Mouse (Mus musculus): ENCODE data around the gene Plppr3. TPM values are rescaled to one million over a fixed set of nuclear protein-coding genes. Genes with fewer than 3 reads are reported as not detected.
A peak's percentile ranks its signal among the peaks of the same experiment; 100 is the strongest.

Gene Plppr3
- polyA plus RNA-seq, 2 experiments: 3.0 to 7.0 TPM

DNA sequence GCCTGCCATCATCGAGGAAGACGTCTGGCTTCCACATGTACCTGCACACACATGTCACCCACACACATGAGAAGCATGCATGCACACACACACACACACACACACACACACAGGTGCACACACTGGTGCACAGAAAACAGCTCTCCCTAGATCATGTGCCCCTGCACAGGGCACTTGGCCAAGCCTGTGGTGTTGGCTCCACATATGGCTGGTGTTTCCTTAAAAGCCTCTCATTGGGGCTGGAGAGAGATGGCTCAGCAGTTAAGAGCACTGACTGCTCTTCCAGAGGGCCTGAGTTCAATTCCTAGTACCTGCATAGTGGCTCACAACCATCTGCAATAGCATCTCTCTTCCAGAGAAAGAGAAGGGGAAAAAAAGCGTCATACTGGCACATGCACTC lies 42.9 kb downstream of the Plppr3 start:
- Histone ChIP-seq H3K4me3 (ENCODE audit: insufficient read depth in 1 of 2, low read depth in 2 of 2, low read length in 2 of 2) (no peak overlapping the region), H3K9ac (replicated peaks) (no peak overlapping the region), H3K9me3 (ENCODE audit: control insufficient read depth, low read length) (no peaks in the 10 kb centered on the region), H3K36me3 (replicated peaks; ENCODE audit: control insufficient read depth, insufficient read depth, low read depth) (no peaks in the 10 kb centered on the region), H3K4me2 (ENCODE audit: low read depth) (no peak overlapping the region), H3K4me1 (replicated peaks; ENCODE audit: control insufficient read depth in 2 of 2, insufficient read depth in 2 of 2, low read length in 1 of 2) (no peaks in the 10 kb centered on the region), H3K27me3 (ENCODE audit: control insufficient read depth, insufficient read depth, low read length) (no peaks in the 10 kb centered on the region), H3K27ac (no peak overlapping the region)
- TF ChIP-seq CTCF (IDR thresholded peaks at IDR 0.05; ENCODE audit: low read depth): no peak
- ATAC-seq (ENCODE audit: insufficient read depth) (no peak), DNase-seq (ENCODE audit: low read depth in 3 of 3, low spot score in 3 of 3) (no peak)
- 64% methylated on average over 3 of the region's 3 CpGs for WGBS (ENCODE audit: insufficient replicate concordance)

DNA sequence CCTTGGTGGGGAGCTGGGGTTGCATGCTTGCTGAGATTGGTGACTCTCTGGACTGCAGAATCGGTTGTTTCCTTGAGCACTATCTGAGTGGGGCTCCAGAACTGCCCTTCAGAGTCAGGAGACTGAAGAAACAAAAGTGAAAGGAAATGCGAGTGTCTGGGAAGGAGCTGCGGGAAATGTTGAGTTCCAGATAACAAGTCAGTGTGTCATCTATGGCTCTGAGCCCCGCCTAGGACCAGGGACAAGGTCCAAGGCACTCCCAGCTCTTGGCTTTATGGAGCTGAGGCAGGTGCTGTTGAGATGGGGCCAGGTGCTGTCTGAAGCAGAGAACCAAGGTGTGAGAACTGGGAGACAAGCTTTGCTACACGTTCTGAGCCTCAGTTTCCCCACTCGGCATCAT lies 50.0 kb downstream of the Plppr3 start:
- DNase-seq (ENCODE audit: low read depth in 3 of 3, low spot score in 3 of 3) (no peak), ATAC-seq (ENCODE audit: insufficient read depth) (no peak)
- no peaks in the 10 kb centered on the region for H3K9me3 ChIP-seq (ENCODE audit: control insufficient read depth, low read length)
- peaks cover 0 to 3% of the 10 kb centered on the region in 2 experiments; a peak in 1 of 4 replicates for H3K4me1 ChIP-seq (replicated peaks; ENCODE audit: control insufficient read depth in 2 of 2, insufficient read depth in 2 of 2, low read length in 1 of 2)
- H3K36me3 ChIP-seq (replicated peaks; ENCODE audit: control insufficient read depth, insufficient read depth, low read depth): no peaks in the 10 kb centered on the region
- 17% methylated on average over 6 of the region's 6 CpGs for WGBS (ENCODE audit: insufficient replicate concordance)
- H3K4me3 ChIP-seq (ENCODE audit: insufficient read depth in 1 of 2, low read depth in 2 of 2, low read length in 2 of 2): no peak overlapping the region
- no peak for TF ChIP-seq CTCF (IDR thresholded peaks at IDR 0.05; ENCODE audit: low read depth)
- no peak for TF ChIP-seq EP300 (IDR thresholded peaks at IDR 0.05; ENCODE audit: low read depth)
- no peak overlapping the region for H3K27ac ChIP-seq
- no peak overlapping the region for H3K9ac ChIP-seq (replicated peaks)
- peak overlapping the region; percentile 15; the same call in 1 of the 2 replicates for H3K4me2 ChIP-seq (ENCODE audit: low read depth)
- no peaks in the 10 kb centered on the region for H3K27me3 ChIP-seq (ENCODE audit: control insufficient read depth, insufficient read depth, low read length)

DNA sequence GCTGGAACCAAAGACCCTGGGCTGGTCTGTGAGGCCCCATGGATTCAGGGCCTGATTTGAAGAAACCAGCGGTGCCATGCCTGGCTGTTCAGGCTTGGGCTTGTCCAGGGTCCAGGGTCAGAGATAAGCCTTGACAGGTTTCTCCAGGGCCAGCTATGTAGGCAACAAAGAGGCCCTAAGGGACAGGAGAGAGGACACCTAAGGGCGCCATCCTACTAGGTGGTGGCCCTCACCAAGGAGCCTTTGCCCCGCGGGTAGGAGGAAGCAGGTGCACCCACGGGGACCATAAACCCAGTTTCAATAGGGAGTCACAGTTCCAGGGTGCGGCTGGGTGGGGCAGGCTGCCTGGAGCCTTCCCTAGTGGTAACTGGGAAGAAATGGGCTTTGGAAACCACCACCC lies 51.4 kb downstream of the Plppr3 start:
- 60% methylated on average over 6 of the region's 6 CpGs for WGBS (ENCODE audit: insufficient replicate concordance)
- no peaks in the 10 kb centered on the region for H3K27me3 ChIP-seq (ENCODE audit: control insufficient read depth, insufficient read depth, low read length)
- H3K36me3 ChIP-seq (replicated peaks; ENCODE audit: control insufficient read depth, insufficient read depth, low read depth): no peaks in the 10 kb centered on the region
- H3K9ac ChIP-seq (replicated peaks): no peak overlapping the region
- H3K27ac ChIP-seq: no peak overlapping the region
- peaks cover 0 to 3% of the 10 kb centered on the region in 2 experiments; a peak in 1 of 4 replicates for H3K4me1 ChIP-seq (replicated peaks; ENCODE audit: control insufficient read depth in 2 of 2, insufficient read depth in 2 of 2, low read length in 1 of 2)
- no peak for DNase-seq (ENCODE audit: low read depth in 3 of 3, low spot score in 3 of 3)
- ATAC-seq (ENCODE audit: insufficient read depth): no peak
- TF ChIP-seq EP300 (IDR thresholded peaks at IDR 0.05; ENCODE audit: low read depth) (no peak), CTCF (IDR thresholded peaks at IDR 0.05; ENCODE audit: low read depth) (no peak)
- no peaks in the 10 kb centered on the region for H3K9me3 ChIP-seq (ENCODE audit: control insufficient read depth, low read length)
- H3K4me3 ChIP-seq (ENCODE audit: insufficient read depth in 1 of 2, low read depth in 2 of 2, low read length in 2 of 2): no peak overlapping the region
- no peak overlapping the region for H3K4me2 ChIP-seq (ENCODE audit: low read depth)

DNA sequence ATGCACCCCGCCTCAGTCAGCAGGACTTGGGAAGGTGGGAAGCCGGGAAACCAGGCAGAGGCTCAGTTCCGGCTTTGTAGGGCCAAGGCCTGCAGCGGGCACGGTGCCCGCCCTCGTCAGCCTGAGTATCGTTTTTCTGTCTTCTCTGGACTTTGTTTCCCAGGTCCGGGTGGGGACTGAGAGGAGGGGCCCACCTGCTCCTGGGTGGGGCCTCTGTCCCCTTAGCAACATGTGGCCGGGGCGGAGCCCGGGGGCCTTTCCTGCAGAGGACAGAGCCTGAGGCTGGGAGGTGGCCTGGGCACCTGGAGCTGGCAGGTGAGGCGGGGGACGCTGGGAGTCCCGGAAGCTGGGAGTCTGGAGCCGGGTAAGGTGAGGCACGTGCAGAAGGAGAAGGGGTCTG lies 52.1 kb downstream of the Plppr3 start:
- H3K9ac ChIP-seq (replicated peaks): no peak overlapping the region
- H3K4me3 ChIP-seq (ENCODE audit: insufficient read depth in 1 of 2, low read depth in 2 of 2, low read length in 2 of 2): no peak overlapping the region
- H3K4me1 ChIP-seq (replicated peaks; ENCODE audit: control insufficient read depth in 2 of 2, insufficient read depth in 2 of 2, low read length in 1 of 2): peaks cover 0 to 3% of the 10 kb centered on the region in 2 experiments; a peak in 1 of 4 replicates
- ATAC-seq (ENCODE audit: insufficient read depth): peak; percentile 38; the same call in 1 of the 2 replicates
- no peak overlapping the region; the same call in 1 of the 2 replicates for H3K4me2 ChIP-seq (ENCODE audit: low read depth)
- H3K27me3 ChIP-seq (ENCODE audit: control insufficient read depth, insufficient read depth, low read length): no peaks in the 10 kb centered on the region
- no peaks in the 10 kb centered on the region for H3K36me3 ChIP-seq (replicated peaks; ENCODE audit: control insufficient read depth, insufficient read depth, low read depth)
- H3K27ac ChIP-seq: no peak overlapping the region
- no peak for TF ChIP-seq EP300 (IDR thresholded peaks at IDR 0.05; ENCODE audit: low read depth)
- TF ChIP-seq CTCF (IDR thresholded peaks at IDR 0.05; ENCODE audit: low read depth): no peak
- 57% methylated on average over 17 of the region's 17 CpGs for WGBS (ENCODE audit: insufficient replicate concordance)
- no peaks in the 10 kb centered on the region for H3K9me3 ChIP-seq (ENCODE audit: control insufficient read depth, low read length)
- no peak for DNase-seq (ENCODE audit: low read depth in 3 of 3, low spot score in 3 of 3)

DNA sequence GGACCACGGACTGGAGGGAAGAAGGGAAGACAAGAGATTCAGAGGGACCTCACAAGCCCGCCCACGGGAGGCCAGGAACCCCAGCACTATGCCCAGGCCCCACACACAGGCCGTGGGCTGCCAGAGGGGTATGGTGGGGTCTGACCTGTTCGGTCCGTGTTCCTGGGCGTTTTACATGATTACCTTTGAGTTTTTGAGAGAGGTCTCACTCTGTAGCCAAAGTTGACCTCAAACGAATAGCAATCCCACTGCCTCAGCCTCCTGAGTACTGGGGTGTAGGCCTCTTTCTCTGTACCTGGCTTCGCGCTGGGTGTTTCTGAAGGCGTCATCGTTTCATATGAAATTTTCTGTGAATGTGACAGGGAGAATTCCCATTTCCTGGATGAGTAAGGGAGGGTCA lies 52.7 kb downstream of the Plppr3 start:
- no peak for TF ChIP-seq EP300 (IDR thresholded peaks at IDR 0.05; ENCODE audit: low read depth)
- no peak for TF ChIP-seq CTCF (IDR thresholded peaks at IDR 0.05; ENCODE audit: low read depth)
- 72% methylated on average over 12 of the region's 12 CpGs for WGBS (ENCODE audit: insufficient replicate concordance)
- H3K4me3 ChIP-seq (ENCODE audit: insufficient read depth in 1 of 2, low read depth in 2 of 2, low read length in 2 of 2): no peak overlapping the region
- DNase-seq (ENCODE audit: low read depth in 3 of 3, low spot score in 3 of 3): no peak
- no peak for ATAC-seq (ENCODE audit: insufficient read depth)
- H3K4me1 ChIP-seq (replicated peaks; ENCODE audit: control insufficient read depth in 2 of 2, insufficient read depth in 2 of 2, low read length in 1 of 2): peaks cover 0 to 3% of the 10 kb centered on the region in 2 experiments; a peak in 1 of 4 replicates
- no peaks in the 10 kb centered on the region for H3K27me3 ChIP-seq (ENCODE audit: control insufficient read depth, insufficient read depth, low read length)
- no peaks in the 10 kb centered on the region for H3K9me3 ChIP-seq (ENCODE audit: control insufficient read depth, low read length)
- H3K27ac ChIP-seq: no peak overlapping the region
- H3K36me3 ChIP-seq (replicated peaks; ENCODE audit: control insufficient read depth, insufficient read depth, low read depth): no peaks in the 10 kb centered on the region
- H3K9ac ChIP-seq (replicated peaks): no peak overlapping the region
- H3K4me2 ChIP-seq (ENCODE audit: low read depth): no peak overlapping the region
